Mouse (Mus musculus) neutrophil, adult 83 days (primary cell): ENCODE measurements around the gene Gm7361. TPM values are rescaled to one million over a fixed set of nuclear protein-coding genes. Genes with fewer than 3 reads are reported as not detected.

ENCODE experiments used
- total RNA-seq, 2 experiments: library from RNA; stranded (reverse); gene quantifications; one replicate each; pipeline ENCODE4 v1.2.4; 2023

The Gm7361 gene
- total RNA-seq: not detected

DNA sequence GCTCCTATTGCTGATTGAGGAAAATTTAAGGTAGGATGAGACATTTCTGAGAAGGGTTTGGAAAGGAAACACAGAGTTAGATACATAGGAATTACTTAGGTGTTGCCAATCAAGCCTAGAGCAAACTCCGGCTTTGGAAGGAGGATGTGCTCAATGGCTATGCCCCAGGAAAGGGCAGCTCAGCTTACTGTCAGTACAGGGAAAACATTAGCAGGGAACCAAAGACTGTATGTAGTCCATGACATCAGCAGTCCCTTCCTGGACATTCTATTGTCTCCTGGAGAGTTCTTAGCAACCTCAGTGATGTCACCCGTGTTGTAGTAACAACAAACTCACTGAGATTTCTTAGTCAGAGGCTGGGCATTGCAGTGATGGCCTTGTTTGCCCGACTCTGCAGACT lies at the start of gene Gm7361:
TSS of gene Gm7361 (plus strand) at position 301 of the 400 bp plus-strand sequence.

Other genes with a start within 250 kb of the Gm7361 start
- gene Gm5862, start 234.8 kb upstream of the Gm7361 start, total RNA-seq: not detected
- not detected for gene Speer4a, start 218.1 kb upstream of the Gm7361 start, total RNA-seq
- not detected for gene Gm7347, start 199.1 kb upstream of the Gm7361 start, total RNA-seq
- gene Gm10471, start 168.4 kb upstream of the Gm7361 start, total RNA-seq: not detected
- not detected for gene 5031410I06Rik, start 152.3 kb upstream of the Gm7361 start, total RNA-seq
- not detected for gene Gm10220, start 136.3 kb upstream of the Gm7361 start, total RNA-seq